Mouse (Mus musculus): Measurements from ENCODE around the gene Cbfa2t3. TPM values are rescaled to one million over a fixed set of nuclear protein-coding genes. Genes with fewer than 3 reads are reported as not detected.

Gene Cbfa2t3
- polyA plus RNA-seq, 1 experiment from 2014 or later: 4.7 TPM

- H3K9ac ChIP-seq: peak overlapping the region; percentile 53
- H3K27ac ChIP-seq (ENCODE audit: low read depth): no peak overlapping the region
- ATAC-seq (ENCODE audit: insufficient read depth) (peak; percentile 75), DNase-seq (no peak)
- H3K4me2 ChIP-seq: peak overlapping the region; percentile 98
- H3K4me1 ChIP-seq (ENCODE audit: insufficient read depth): peaks cover 3% of the 10 kb centered on the region; the same call in 1 of the 2 replicates
- no peaks in the 10 kb centered on the region for H3K36me3 ChIP-seq (ENCODE audit: insufficient read depth)
- H3K27me3 ChIP-seq (ENCODE audit: insufficient read depth, low read length): peaks cover 75% of the 10 kb centered on the region
- WGBS: under 1% methylated on average over 123 of the region's 127 CpGs
- H3K9me3 ChIP-seq (ENCODE audit: low read depth, low read length): no peaks in the 10 kb centered on the region
- peak; percentile 62 for TF ChIP-seq CTCF (IDR thresholded peaks at IDR 0.05; ENCODE audit: low read depth)
- peak overlapping the region; percentile 67 for H3K4me3 ChIP-seq (ENCODE audit: low read depth, low read length)
These were observed 20.6 kb downstream of the Cbfa2t3 start for GRCm38 (mm10) chr8:122678061-122678895.

- H3K27ac ChIP-seq (ENCODE audit: low read depth): peak overlapping the region; percentile 69; the same call in 1 of the 2 replicates
- H3K4me1 ChIP-seq (ENCODE audit: insufficient read depth): peaks cover 3% of the 10 kb centered on the region; the same call in 1 of the 2 replicates
- 1% methylated on average over 35 of the region's 35 CpGs for WGBS
- peak; percentile 22 for DNase-seq
- H3K9me3 ChIP-seq (ENCODE audit: low read depth, low read length): no peaks in the 10 kb centered on the region
- peak overlapping the region; percentile 67 for H3K4me3 ChIP-seq (ENCODE audit: low read depth, low read length)
- H3K4me2 ChIP-seq: peak overlapping the region; percentile 98
- H3K36me3 ChIP-seq (ENCODE audit: insufficient read depth): no peaks in the 10 kb centered on the region
- ATAC-seq (ENCODE audit: insufficient read depth): no peak
- TF ChIP-seq CTCF (IDR thresholded peaks at IDR 0.05; ENCODE audit: low read depth): peak; percentile 7; the same call in 1 of the 2 replicates
- peak overlapping the region; percentile 53 for H3K9ac ChIP-seq
- H3K27me3 ChIP-seq (ENCODE audit: insufficient read depth, low read length): peaks cover 74% of the 10 kb centered on the region
These were observed 21.4 kb downstream of the Cbfa2t3 start for GRCm38 (mm10) chr8:122677481-122678021.

- Histone ChIP-seq H3K4me1 (ENCODE audit: insufficient read depth) (peaks cover 3% of the 10 kb centered on the region; the same call in 1 of the 2 replicates), H3K4me3 (ENCODE audit: low read depth, low read length) (peak overlapping the region; percentile 67), H3K9ac (peak overlapping the region; percentile 53), H3K4me2 (peak overlapping the region; percentile 98), H3K27ac (ENCODE audit: low read depth) (peak overlapping the region; percentile 69; the same call in 1 of the 2 replicates), H3K27me3 (ENCODE audit: insufficient read depth, low read length) (peaks cover 73% of the 10 kb centered on the region), H3K36me3 (ENCODE audit: insufficient read depth) (no peaks in the 10 kb centered on the region), H3K9me3 (ENCODE audit: low read depth, low read length) (no peaks in the 10 kb centered on the region)
- ATAC-seq (ENCODE audit: insufficient read depth): no peak
- DNase-seq: peak; percentile 44
- 13% methylated on average over 16 of the region's 16 CpGs for WGBS
- no peak for TF ChIP-seq CTCF (IDR thresholded peaks at IDR 0.05; ENCODE audit: low read depth)
These were observed 22.1 kb downstream of the Cbfa2t3 start for GRCm38 (mm10) chr8:122676621-122677480.

- 73% methylated on average over 17 of the region's 17 CpGs for WGBS
- ATAC-seq (ENCODE audit: insufficient read depth): no peak
- Histone ChIP-seq H3K9ac (0 out of 2 replicates have a peak overlapping the region, but pooled peaks have one; percentile 53), H3K27me3 (ENCODE audit: insufficient read depth, low read length) (peaks cover 70% of the 10 kb centered on the region), H3K36me3 (ENCODE audit: insufficient read depth) (no peaks in the 10 kb centered on the region), H3K4me3 (ENCODE audit: low read depth, low read length) (peak overlapping the region; percentile 67; the same call in 1 of the 2 replicates), H3K4me2 (peak overlapping the region; percentile 98), H3K4me1 (ENCODE audit: insufficient read depth) (peaks cover 3% of the 10 kb centered on the region; the same call in 1 of the 2 replicates), H3K9me3 (ENCODE audit: low read depth, low read length) (no peaks in the 10 kb centered on the region), H3K27ac (ENCODE audit: low read depth) (0 out of 2 replicates have a peak overlapping the region, but pooled peaks have one; percentile 50)
- DNase-seq: no peak
- TF ChIP-seq CTCF (IDR thresholded peaks at IDR 0.05; ENCODE audit: low read depth): no peak
These were observed 23.1 kb downstream of the Cbfa2t3 start for GRCm38 (mm10) chr8:122675596-122676420.

- DNase-seq (peak; percentile 44), ATAC-seq (ENCODE audit: insufficient read depth) (no peak)
- peak; percentile 40; the same call in 1 of the 2 replicates for TF ChIP-seq CTCF (IDR thresholded peaks at IDR 0.05; ENCODE audit: low read depth)
- WGBS: 35% methylated on average over 7 of the region's 7 CpGs
- no peak overlapping the region for H3K9ac ChIP-seq
- no peaks in the 10 kb centered on the region for H3K9me3 ChIP-seq (ENCODE audit: low read depth, low read length)
- H3K27me3 ChIP-seq (ENCODE audit: insufficient read depth, low read length): peaks cover 69% of the 10 kb centered on the region
- H3K4me3 ChIP-seq (ENCODE audit: low read depth, low read length): no peak overlapping the region
- no peaks in the 10 kb centered on the region for H3K36me3 ChIP-seq (ENCODE audit: insufficient read depth)
- H3K4me1 ChIP-seq (ENCODE audit: insufficient read depth): peaks cover 3% of the 10 kb centered on the region; the same call in 1 of the 2 replicates
- no peak overlapping the region for H3K27ac ChIP-seq (ENCODE audit: low read depth)
- H3K4me2 ChIP-seq: no peak overlapping the region
These were observed 23.9 kb downstream of the Cbfa2t3 start for GRCm38 (mm10) chr8:122674999-122675398.

- 72% methylated on average over 12 of the region's 12 CpGs for WGBS
- Histone ChIP-seq H3K4me1 (ENCODE audit: insufficient read depth) (peaks cover 3% of the 10 kb centered on the region; the same call in 1 of the 2 replicates), H3K9ac (no peak overlapping the region), H3K36me3 (ENCODE audit: insufficient read depth) (no peaks in the 10 kb centered on the region), H3K4me2 (no peak overlapping the region), H3K27ac (ENCODE audit: low read depth) (no peak overlapping the region), H3K27me3 (ENCODE audit: insufficient read depth, low read length) (peaks cover 60% of the 10 kb centered on the region), H3K9me3 (ENCODE audit: low read depth, low read length) (no peaks in the 10 kb centered on the region), H3K4me3 (ENCODE audit: low read depth, low read length) (no peak overlapping the region)
- DNase-seq: no peak
- TF ChIP-seq CTCF (IDR thresholded peaks at IDR 0.05; ENCODE audit: low read depth): no peak
- no peak for ATAC-seq (ENCODE audit: insufficient read depth)
These were observed 24.9 kb downstream of the Cbfa2t3 start for GRCm38 (mm10) chr8:122673989-122674388.
